Mouse (Mus musculus) layer of hippocampus, postnatal 25 days (tissue): Measurements from ENCODE around the gene Hist1h1d. TPM values are rescaled to one million over a fixed set of nuclear protein-coding genes. Genes with fewer than 3 reads are reported as not detected.
"Not testable (repeated sequence)": the region's sequence is repeated elsewhere in the genome, so short reads cannot be mapped to it uniquely, and the experiment has no call there.

Source experiments
- DNase-seq, 2 experiments: peaks; one replicate each; pipeline ENCODE4 v3.0.0; 2022; ENCODE audit warnings: mixed read lengths in 2 of 2, low spot score in 1 of 2; ENCODE audit errors: extremely low spot score in 1 of 2
- total RNA-seq, 2 experiments: library from RNA; stranded (reverse); gene quantifications; 2 replicates each; pipeline ENCODE4 v1.2.3; 2021

Hist1h1d gene
- total RNA-seq, 2 experiments from 2014 or later, result 4.7 to 4.8 TPM

- no peak for DNase-seq
Observed at GRCm38 (mm10) chr13:23529480-23530165, 23.4 kb upstream of the Hist1h1d start.

DNA sequence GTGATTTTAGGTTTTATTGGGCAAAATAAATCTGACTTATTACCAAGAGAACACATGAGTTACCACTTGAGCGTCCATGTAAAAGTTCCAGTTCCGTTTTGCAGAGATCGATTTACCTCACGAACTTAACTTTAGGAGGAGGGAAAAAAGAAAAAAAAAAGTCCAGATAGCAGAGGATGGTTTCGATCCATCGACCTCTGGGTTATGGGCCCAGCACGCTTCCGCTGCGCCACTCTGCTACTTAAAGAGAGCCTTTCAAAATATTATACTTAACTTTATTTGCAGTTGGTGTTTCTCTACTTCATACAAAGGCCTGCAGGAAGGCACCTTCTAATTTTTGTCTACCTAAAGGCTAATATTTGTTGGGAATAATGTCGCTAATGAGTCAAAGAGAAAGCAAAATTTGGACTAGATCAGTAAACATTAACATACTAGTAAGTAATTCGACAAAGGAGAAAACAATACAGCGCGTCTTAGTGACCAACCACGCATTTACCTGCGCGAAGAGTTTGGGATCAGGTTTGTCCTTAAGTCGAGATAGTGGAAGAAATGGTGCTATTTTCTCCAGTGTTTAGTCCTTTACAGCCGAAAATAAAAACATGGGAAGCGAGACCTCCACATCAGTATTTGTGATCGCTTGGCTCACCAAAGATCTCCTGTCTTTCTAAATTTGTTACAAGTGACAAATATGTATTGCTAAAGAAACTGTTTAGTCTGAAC is 22.7 kb upstream of the Hist1h1d start:
- peak; percentile 56 to 67 for DNase-seq

GRCm38 (mm10) chr13:23530901-23531875 is 21.9 kb upstream of the Hist1h1d start, which contains the start of gene Hist1h4h:
Gene Hist1h4h, plus strand, starts transcription at chr13:23531050.
- peak; percentile 84 to 94 for DNase-seq

DNA sequence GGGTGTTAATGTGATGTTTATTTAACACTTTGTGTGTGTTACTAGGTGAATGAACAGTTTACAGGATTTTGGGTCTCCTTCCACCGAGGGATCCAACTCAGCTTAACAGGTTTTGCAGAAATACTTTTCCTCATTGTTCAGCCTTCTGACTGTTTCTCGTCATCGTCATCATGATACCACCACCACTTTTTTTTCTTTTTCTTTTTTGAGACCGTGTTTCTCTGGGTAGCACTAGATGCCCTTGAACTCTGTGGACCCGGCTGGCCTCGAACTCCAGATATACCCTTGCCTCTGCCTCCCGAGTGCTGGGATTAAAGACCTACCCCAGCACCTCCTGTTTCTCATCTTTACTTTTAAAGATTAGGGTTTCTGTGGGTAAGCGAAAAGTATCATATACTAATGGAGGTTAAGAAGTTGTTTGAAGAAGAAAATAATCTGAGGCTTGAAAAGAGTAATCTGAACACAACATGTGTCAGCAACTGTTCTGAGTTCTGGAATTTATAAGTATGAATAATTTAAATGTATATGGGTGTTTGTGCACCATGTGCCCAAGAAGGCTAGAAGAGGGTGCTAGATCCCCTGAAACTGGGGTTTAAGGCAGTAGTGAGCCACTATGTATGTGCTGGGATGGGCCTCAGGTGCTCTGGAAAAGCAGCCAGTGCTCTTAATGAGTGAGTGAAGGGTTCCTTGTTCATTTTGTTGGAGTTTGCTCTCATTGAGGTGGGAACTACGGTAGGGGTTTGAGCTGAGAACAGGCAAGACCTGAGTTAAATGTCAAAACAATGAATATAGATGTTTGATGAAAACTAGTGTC is 20.6 kb upstream of the Hist1h1d start:
- no peak for DNase-seq

DNA sequence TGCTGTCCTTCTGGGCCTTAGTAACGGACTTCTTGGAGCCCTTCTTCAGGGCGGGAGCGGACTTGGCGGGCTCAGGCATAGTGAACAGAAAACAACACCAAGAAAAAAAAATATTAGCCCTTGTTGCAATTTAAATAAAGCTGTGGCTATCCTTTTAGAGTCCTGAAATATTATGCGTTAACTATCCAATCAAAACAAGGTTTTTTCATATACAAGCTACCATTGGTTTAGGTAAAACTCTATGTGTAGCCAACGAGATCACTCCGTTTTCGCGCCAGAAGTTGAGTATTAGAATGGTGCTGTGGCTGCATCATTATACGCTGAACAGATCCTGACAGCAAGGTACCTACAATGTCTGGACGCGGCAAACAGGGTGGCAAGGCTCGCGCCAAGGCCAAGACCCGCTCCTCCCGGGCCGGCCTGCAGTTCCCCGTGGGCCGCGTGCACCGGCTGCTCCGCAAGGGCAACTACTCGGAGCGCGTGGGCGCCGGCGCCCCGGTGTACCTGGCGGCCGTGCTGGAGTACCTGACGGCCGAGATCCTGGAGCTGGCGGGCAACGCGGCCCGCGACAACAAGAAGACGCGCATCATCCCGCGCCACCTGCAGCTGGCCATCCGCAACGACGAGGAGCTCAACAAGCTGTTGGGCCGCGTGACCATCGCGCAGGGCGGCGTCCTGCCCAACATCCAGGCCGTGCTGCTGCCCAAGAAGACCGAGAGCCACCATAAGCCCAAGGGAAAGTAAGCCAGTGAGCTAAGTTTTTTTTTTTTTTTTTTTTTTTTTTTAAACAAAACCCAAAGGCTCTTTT is 19.3 kb upstream of the Hist1h1d start, which contains the start of gene Hist1h2af:
Gene Hist1h2af, plus strand, starts transcription at position 347 of the 808 bp plus-strand sequence.
- not testable (repeated sequence) for DNase-seq

DNA sequence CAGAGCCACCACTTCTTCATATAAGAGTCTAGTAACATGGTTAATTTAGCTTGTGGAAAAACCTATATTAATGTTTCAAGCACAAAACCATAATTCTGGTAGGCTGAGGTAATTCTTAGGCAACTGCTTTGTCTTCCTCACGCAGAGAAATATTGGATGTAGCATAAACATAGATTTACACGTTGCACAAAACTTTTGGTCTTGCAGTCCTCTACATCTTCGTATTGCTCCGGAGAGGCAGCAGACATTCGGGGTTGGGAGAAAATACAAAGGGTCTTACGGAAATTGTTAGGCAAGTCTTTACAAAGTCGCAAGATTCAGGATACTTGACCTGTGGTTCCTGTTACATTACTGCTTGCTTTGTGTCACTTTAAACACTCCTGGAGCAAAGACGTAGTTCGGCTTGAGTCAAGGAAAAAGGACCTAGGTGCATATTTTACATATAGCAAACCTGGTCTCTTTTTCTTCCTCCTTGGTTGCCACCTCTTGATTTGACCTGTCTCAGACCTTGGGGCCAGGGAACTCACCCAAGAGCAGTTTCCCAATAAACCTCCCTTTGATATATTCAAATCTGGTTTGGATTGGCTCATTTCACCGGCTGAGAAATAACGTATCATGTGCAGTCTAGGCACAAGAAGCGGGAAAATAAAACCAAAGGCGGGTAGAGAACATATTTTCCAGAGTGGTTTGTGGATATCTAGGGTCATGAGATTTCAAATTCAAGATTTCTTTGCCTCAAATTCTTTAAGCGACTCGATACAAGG is 18.5 kb upstream of the Hist1h1d start:
- DNase-seq, result no peak

- peak; percentile 64 to 85 for DNase-seq
Observed at GRCm38 (mm10) chr13:23535137-23536075, 17.7 kb upstream of the Hist1h1d start, which contains the start of gene Hist1h3g. Gene Hist1h3g, plus strand, starts transcription at chr13:23535422.

DNA sequence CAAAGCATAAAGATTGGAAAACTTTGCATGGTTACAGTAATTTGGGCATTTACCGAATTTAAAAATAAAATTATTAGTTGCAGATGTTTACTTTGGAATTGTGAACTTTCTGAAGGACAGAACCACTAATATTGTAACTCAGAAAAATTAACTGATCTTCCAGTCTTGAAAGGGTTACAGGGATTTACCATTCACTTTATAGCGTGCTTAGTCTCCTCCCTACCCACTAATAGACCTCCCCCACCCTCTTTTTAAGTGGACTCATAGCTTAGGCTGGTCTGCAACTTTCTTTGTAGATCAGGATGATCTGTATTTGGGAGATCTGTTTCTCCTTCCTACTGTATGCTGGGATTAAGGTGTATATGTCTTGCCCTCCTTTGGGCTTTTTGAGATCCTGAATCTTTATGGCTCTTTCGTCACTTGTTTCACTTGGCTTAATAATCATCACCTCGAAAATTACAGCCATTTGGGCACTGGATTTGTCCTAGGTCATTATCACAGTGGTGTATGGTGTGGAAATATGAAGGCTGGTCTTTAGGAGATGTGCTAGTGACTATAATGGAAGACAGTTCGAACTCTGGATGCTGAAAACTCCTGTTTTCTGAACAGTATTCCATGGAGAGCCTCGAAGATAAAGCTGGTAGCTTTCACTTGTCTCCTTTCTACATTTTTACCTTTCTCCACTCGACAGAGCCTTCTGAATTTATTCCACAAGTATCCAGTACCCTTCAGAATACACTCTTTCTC is 16.8 kb upstream of the Hist1h1d start:
- DNase-seq, result no peak

DNA sequence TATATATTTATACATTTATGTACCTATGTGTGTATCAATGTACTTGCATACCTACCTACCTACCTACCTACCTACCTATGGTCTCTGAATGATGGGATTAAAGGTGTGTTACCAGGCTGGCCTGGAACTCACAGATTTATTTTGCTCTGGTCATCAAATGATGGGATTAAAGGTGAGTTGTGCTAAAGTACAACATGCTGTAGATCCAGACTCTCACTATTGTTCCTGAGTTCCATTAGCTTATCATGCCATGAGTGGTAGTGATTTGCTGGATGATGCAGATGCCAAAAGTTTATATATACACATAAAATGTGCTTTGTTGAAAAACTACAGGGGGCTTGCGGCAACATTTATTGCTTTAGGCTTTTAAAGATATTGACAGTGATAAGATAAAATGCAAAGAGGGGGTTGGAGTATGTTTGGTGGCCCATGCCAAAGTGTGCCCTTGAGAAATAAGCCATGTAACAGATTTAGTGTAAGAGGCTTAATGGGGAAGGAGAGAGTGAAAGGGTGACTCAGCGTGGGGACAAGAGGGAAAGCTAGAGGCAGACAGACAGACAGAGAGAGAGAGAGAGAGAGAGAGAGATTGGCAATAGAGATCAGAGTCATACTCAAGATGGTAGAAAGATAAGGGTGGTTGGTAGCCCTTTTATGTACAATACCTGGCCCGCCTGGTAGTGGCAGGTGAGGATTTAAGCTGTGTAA is 15.9 kb upstream of the Hist1h1d start:
- DNase-seq, result no peak

DNA sequence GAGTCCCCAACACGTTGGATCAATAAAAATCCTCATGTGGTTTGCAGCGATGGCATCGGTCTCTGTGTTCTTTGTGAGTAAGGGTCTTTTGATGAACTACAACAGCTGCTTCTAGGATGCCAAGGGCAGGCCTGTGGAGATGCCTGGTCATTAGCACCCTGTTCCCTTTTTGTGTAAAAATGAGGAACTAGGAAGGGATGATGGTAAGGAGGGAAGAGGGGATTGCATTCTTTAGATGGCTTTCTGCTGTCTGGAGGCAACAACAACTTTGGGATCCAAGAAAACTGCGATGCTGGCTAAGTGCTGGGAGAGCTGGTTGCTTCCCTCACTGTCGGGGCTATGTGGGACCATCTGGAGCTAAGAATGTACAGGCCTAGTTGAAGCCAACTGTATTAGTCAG is 14.8 kb upstream of the Hist1h1d start:
- DNase-seq, result no peak

DNA sequence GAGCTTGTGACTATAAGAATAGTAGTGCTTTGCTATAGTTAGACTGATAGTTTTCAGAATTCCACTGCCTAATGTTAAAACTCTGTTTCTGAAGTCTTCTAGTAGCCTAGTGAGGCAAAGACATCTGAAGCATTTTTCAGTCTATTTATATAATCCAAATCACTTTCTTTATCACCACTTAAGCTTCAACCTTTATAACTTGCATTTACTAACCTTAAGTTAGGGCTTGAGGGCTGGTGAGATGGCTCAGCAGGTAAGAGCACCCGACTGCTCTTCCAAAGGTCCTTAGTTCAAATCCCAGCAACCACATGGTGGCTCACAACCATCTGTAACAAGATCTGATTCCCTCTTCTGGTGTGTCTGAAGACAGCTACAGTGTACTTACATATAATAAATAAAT is 13.2 kb upstream of the Hist1h1d start:
- DNase-seq, result not testable (repeated sequence)

DNA sequence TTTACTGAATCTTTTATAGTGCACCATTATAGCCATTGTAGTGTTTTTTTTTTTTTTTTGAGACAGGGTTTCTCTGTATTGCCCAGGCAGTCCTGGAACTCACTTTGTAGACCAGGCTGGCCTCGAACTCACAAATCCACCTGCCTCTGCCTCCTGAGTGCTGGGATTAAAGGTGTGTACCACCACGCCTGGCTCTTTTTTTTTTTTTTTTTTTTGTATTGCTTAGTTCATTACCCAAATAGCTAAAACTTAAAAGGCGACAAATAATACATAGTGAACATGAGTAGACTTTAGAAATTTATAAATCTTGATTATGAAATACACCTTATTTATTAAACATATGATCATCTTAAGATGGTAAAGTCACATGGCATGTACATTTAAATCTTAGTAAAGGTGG is 11.6 kb upstream of the Hist1h1d start:
- DNase-seq, result no peak

GRCm38 (mm10) chr13:23542225-23542980 is 10.7 kb upstream of the Hist1h1d start:
- DNase-seq, result not testable (repeated sequence)

- not testable (repeated sequence) for DNase-seq
Observed at GRCm38 (mm10) chr13:23542999-23543607, 10.0 kb upstream of the Hist1h1d start, which contains the start of gene Hist1h2bh. Gene Hist1h2bh, minus strand, starts transcription at chr13:23543392.
